Mouse (Mus musculus): Measurements from ENCODE around the gene Grip1.

The Grip1 gene

GRCm38 (mm10) chr10:119833334-119833733, 379.7 kb downstream of the Grip1 start:
- no peak for DNase-seq (ENCODE audit: low spot score)

DNA sequence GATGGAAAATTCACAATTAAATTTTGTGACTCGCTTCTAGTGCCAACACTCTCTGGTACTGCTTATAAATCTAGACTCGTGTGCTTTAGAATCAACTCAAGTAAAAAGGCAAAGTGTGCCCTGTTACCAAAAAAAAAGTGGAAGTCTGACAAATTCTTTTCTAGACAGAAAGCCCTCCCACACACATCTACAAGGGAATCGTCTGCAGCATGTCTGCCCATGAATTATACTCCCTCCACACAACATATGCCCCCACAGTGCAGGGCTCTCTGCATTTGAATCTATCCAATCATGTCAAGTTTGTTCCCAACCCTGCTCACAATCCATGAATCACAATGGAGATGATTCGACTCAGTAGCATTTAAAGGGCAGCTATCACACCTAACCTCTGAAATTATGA, 380.5 kb downstream of the Grip1 start:
- no peak for DNase-seq (ENCODE audit: low spot score)

GRCm38 (mm10) chr10:119839645-119840044, 386.0 kb downstream of the Grip1 start:
- no peak for DNase-seq (ENCODE audit: low spot score)

DNA sequence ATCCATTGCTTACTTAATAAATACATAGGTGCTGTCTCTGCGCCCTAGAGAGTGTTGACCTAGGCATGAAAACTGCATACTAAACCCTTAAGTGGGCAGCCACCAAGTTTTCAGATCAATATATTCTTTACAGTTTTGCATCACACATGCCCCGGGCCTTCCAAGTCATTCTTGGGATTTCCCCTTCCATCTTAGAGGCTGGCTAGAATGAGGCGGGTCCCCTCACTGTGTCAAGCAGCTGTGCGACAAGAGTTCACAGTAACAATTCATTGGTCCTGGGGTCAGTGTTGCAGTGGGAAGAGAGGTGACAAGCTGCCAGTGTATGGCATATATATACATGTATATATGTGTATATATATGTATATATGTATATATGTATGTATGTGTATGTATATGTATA, 388.4 kb downstream of the Grip1 start:
- no peak for DNase-seq (ENCODE audit: low spot score)

GRCm38 (mm10) chr10:119845705-119846410, 392.2 kb downstream of the Grip1 start:
- no peak for DNase-seq (ENCODE audit: low spot score)

DNA sequence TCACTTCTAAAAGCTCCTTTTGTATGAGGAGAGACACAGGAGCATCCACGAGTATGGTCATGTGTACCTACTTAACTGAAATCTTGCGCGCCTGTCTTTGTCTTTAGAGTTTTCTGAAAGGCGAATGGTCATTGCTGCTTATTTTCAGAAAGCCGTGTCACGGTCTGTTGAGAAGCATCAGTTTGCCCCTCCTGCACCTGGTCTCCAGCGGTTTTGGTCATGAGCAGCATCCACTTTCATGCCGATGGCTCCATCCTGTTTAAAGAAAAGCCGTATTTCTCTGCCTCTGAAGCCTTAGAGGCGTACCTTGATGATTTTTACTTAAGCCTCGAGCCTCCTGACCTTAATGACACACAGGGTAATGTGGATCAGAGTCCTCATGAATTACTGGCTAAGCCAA, 398.0 kb downstream of the Grip1 start:
- no peak for DNase-seq (ENCODE audit: low spot score)

DNA sequence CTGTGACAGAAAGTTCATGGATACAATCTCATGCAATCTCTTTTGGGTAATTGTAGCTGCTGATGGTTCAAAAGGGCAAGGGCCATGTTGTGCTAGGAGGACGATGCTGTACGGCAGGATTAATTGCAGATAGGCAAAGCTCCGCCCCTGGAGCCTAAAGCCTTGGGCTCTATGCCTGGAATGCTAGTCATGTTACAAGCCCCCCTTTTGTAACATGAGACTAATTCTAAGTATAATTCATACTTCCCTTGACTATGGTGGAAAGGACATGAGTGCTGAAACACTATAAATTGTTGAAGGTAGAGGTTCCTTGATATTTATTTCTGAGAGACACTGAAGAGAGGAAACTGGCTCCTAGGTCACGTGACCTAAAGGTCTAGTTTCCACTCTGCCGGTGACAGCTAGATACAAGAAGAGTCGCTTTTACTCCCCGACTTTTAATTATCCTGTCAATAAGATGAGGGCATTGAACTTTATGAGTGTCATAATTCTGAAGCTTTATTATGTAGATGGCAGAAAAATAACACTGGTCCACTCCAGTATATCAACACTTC, 399.0 kb downstream of the Grip1 start:
- DNase-seq (ENCODE audit: low spot score), result no peak

- DNase-seq (ENCODE audit: low spot score), result no peak
Measured at GRCm38 (mm10) chr10:119867726-119868125, 414.1 kb downstream of the Grip1 start.

- DNase-seq (ENCODE audit: low spot score), result no peak
Measured at GRCm38 (mm10) chr10:119868995-119869579, 415.5 kb downstream of the Grip1 start.

DNA sequence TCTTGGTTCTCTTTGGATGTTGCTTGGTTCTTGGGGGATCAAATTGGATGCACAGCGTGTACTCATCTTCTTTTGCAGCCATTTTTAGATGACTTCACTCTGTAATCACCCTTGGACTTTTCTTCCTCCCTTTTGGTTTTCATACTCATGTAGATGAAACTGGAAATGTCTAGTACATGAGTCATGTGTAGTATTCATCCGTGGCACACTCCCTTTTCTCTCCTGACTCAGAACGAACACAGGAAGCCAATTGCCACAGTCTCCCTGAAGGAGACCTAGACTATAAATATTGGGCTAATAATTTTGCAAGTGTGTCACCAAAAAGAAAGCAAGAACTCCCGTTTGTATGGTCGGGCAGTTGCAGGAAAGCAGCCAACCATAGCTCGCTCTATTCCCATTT, 423.1 kb downstream of the Grip1 start:
- DNase-seq (ENCODE audit: low spot score), result no peak

DNA sequence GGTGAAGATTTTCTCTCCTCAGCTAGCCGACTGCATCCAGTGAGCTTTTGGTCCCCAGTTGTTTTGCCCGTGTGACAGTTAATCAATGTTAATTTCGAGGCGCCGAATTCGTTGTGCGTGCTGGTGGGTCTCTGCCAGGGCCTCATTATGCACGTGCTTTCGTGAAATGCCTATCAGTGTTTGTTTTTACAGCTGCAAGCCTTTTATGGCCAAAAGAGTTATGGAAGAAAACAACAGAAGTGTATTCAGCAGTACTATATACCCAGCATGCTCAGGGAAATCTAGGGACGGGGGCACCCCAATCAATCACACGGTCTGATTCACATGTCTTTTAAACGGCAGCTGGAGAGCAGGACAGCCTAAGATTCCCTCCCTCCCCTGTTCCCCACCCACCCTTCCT, 424.7 kb downstream of the Grip1 start:
- peak; percentile 28 for DNase-seq (ENCODE audit: low spot score)

- peak; percentile 63 for DNase-seq (ENCODE audit: low spot score)
Measured at GRCm38 (mm10) chr10:119884591-119884990, 431.0 kb downstream of the Grip1 start.

- DNase-seq (ENCODE audit: low spot score), result peak; percentile 66
Measured at GRCm38 (mm10) chr10:119885563-119885962, 431.9 kb downstream of the Grip1 start.

DNA sequence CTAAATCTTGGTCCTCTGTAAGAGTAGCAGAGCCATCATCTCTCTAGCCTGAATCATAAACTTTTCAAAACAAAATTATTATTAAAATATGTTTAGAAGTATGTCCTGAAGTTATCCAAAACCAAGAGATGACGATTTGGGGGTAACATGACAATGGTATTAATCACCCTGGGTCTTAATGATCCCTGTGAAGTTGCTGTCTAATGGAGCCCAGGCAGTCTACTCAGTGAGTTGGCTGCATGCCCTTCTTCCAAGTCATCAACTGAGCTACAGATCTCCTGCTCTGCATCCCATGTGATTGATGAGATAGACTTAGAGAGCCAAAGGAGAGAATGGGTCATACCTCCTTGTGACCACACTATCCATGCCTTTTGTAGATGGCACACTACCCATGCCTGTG, 433.1 kb downstream of the Grip1 start:
- no peak for DNase-seq (ENCODE audit: low spot score)

DNA sequence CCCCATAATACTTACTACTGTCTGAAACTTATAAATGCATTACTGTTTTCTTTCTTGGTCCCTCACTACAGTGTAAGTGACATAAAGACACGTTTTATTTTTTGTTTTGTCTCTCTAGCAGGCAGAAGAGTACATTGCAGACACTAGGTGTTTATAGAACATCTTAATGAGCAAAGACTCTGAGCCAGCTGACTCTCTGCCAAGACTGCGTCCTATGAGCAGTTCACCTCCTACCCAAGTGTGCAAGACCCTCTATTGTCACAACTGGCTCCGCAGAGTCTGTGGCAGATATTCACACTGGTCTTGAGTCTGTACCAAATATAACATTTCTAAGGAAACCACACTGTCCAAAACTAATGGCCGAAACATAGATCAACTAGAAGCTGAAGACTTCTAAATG, 449.1 kb downstream of the Grip1 start:
- no peak for DNase-seq (ENCODE audit: low spot score)

- DNase-seq (ENCODE audit: low spot score), result no peak
Measured at GRCm38 (mm10) chr10:119906869-119907268, 453.2 kb downstream of the Grip1 start.

DNA sequence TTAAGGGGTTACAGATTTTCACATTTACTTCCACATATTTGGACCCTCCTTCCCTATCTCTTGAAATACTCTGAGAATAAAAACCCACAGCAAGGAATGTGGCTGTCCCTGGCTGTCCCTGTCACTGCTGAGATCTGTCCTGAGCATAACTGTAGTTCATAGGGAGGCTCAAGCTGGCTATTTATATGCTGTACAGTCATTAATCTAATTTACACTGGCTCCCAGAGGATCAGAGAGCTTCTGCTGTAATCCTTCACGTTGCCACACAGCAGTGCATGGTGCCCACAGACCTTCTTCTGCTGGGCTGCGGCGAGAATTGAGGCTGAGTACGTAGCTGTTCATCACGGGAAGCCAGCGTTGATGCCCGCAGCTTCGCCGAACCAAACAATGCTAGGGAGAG, 464.4 kb downstream of the Grip1 start:
- no peak for DNase-seq (ENCODE audit: low spot score)

DNA sequence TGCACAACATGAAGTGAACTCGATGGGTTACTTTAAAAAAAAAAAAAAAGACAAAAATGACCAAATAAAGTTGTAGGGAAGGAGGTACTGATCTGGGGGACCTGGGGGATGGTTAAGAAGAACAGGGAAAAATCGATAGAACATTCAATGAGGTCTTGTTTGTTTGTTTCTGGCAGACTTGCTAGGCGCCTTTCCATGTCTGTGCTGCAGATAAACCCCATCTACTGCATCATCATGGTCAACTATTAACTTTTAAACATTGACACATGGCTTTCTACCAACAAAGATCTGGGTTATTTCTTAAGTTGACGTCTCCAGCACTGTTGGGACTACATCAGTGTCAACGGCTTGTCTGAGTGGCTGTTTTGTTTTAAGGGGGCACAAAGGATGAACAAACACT, 474.3 kb downstream of the Grip1 start:
- no peak for DNase-seq (ENCODE audit: low spot score)

DNA sequence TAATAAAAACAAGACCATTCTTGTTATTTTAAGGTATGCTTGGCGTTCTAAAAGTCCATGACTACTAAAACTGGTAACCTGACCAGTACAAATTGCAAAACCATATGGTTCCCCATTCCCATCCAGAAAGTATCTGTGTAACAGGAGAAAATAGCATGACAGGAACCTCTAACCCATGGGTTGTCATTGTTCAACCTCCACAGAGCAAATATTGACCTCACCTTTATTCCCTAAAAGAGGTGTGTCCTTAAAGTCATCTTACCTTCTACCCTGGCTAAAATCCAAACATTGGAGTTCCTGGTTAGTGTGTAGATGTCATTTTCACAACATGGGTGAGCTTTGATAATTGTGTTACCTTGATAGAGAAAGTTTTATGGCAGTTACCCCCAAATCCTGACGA, 475.3 kb downstream of the Grip1 start:
- no peak for DNase-seq (ENCODE audit: low spot score)

GRCm38 (mm10) chr10:119932794-119933193, 479.2 kb downstream of the Grip1 start:
- DNase-seq (ENCODE audit: low spot score), result no peak

DNA sequence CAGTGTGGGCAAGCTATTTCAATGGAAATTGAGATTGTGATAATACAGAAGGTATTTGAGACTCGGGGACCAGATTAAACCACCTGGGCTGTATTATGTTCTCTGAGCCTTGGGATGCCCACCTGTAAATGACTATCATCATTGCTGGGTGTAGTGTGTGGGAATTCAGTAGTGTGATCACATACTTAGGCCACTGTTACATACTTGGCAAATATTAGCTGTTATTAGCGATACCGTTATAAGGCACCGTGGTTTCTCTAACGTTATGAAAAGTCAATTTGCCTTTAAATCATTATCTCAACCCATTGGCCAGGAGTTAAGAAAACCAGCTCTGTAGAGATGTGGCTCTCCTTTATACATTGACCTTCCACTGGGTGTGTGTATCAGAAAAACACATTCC, 479.7 kb downstream of the Grip1 start:
- DNase-seq (ENCODE audit: low spot score), result no peak

GRCm38 (mm10) chr10:119935231-119935630, 481.6 kb downstream of the Grip1 start:
- DNase-seq (ENCODE audit: low spot score), result no peak

DNA sequence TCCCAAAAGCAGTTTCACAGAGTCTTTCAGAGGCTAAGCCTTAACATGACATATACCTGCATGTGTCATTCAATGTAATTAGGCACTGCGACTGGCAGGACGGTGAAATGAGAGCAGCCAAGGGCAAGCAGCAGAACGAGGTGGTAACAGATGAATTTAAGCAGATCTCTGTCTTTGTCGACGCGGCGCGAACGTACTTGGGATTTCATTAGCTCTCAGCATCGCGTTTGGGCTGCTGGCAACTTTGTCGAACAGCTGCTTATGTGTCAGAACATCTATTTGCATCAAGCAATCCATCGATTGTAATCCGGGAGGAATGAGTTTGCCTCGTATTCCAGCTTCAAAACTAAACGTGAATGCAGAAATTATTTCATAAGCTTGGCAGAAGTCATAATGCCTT, 483.9 kb downstream of the Grip1 start:
- DNase-seq (ENCODE audit: low spot score), result no peak

DNA sequence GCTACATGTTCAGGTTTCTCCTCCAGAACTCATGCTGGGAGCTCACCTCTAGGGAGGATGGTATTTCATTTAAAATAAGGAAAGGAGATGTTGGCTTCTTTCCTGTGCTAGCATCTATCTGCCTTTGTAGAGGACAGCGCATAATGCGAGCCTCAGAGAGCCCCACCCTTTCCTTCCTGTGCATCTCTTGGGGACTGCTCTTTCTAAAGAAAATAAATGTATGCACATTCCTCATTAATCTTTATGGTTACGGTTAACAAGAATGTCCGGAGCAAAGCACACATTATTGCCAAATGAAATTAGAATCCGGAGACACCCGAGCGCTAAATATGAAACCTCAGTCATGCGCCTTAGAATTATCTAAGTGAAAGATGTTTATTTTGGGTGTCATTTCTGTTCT, 490.3 kb downstream of the Grip1 start:
- no peak for DNase-seq (ENCODE audit: low spot score)

Data from retina, embryonic 14.5 days (tissue).